Mouse (Mus musculus): ENCODE results near the gene Fndc5. TPM values are rescaled to one million over a fixed set of nuclear protein-coding genes. Genes with fewer than 3 reads are reported as not detected.

Fndc5 gene
- polyA plus RNA-seq, 1 experiment from 2014 or later, result 15.4 TPM

DNA sequence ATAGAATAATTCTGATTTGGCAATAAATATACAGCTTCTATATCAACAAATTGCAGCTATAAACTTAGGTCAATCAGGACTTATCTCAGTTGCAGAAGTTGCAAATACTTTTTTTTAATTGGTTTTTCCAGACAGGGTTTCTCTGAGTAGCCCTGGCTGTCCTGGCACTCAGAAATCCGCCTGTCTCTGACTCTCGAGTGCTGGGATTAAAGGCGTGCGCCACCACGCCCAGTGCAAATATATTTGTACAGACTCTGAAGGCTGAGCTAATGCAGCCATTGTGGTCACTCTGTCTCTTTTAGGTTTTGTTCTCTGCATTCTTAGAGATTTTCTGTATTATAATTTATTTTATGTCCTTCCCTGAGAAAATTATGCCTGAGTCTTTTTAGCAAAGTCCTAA, 20.7 kb downstream of the Fndc5 start:
- Histone ChIP-seq H3K4me2 (replicated peaks) (no peak overlapping the region), H3K36me3 (replicated peaks; ENCODE audit: control insufficient read depth, insufficient read depth) (peaks cover 50% of the 10 kb centered on the region), H3K4me3 (replicated peaks; ENCODE audit: low read length) (no peak overlapping the region), H3K27me3 (ENCODE audit: control insufficient read depth, insufficient read depth, low read length) (no peaks in the 10 kb centered on the region), H3K9ac (no peak overlapping the region), H3K9me3 (ENCODE audit: control insufficient read depth, low read length) (no peaks in the 10 kb centered on the region), H3K27ac (no peak overlapping the region), H3K4me1 (replicated peaks; ENCODE audit: control insufficient read depth, insufficient read depth, low read length) (no peaks in the 10 kb centered on the region)
- ATAC-seq (ENCODE audit: low FRiP score) (no peak), DNase-seq (ENCODE audit: low spot score) (no peak)
- WGBS, result 91% methylated on average over 5 of the region's 5 CpGs

DNA sequence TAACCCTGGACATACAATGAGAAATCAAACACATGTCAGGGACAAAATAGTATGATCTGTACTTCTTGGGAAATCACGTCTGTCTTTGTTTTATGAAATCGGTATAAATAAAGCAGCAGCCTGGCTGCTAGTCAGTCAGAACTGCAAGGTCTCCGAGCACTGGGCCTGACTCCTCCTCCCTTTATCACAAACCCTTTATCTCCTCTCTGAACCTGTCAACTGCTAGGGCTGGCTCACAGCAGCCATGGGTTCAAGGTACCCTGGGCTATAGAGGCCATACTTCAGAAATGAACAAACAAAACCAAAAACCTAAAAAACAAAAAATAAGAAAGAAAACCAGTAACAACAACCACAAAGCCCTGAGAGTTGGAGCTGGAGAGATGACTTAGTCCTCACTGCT, 21.8 kb downstream of the Fndc5 start:
- ATAC-seq (ENCODE audit: low FRiP score) (no peak), DNase-seq (ENCODE audit: low spot score) (no peak)
- Histone ChIP-seq H3K27me3 (ENCODE audit: control insufficient read depth, insufficient read depth, low read length) (no peaks in the 10 kb centered on the region), H3K36me3 (replicated peaks; ENCODE audit: control insufficient read depth, insufficient read depth) (peaks cover 47% of the 10 kb centered on the region), H3K4me3 (replicated peaks; ENCODE audit: low read length) (no peak overlapping the region), H3K4me2 (replicated peaks) (no peak overlapping the region), H3K4me1 (replicated peaks; ENCODE audit: control insufficient read depth, insufficient read depth, low read length) (no peaks in the 10 kb centered on the region), H3K9me3 (ENCODE audit: control insufficient read depth, low read length) (no peaks in the 10 kb centered on the region), H3K9ac (no peak overlapping the region), H3K27ac (no peak overlapping the region)
- WGBS, result 72% methylated on average over 3 of the region's 3 CpGs

DNA sequence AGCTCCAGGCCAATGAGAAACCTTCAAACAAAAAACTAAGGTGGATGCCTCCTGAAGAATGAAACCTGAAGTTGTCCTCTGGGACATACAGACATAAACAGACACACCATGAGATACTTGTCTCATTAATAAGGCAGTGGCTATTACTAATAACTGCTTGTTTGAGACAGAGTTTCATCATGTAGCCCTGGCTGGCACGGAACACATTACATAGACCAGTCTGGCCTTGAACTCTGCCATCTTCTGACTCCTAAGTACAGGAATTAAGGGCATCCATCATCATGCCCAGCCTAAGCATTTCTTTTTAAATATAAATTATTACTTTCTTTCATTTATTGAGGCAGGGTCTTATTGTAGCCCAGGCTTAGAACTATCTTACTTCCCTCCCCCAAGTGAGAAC, 24.3 kb downstream of the Fndc5 start:
- WGBS, result 96% methylated on average over 1 of the region's 1 CpGs
- no peak overlapping the region for H3K4me2 ChIP-seq (replicated peaks)
- H3K4me3 ChIP-seq (replicated peaks; ENCODE audit: low read length), result no peak overlapping the region
- no peaks in the 10 kb centered on the region for H3K27me3 ChIP-seq (ENCODE audit: control insufficient read depth, insufficient read depth, low read length)
- no peaks in the 10 kb centered on the region for H3K4me1 ChIP-seq (replicated peaks; ENCODE audit: control insufficient read depth, insufficient read depth, low read length)
- no peak for DNase-seq (ENCODE audit: low spot score)
- H3K36me3 ChIP-seq (replicated peaks; ENCODE audit: control insufficient read depth, insufficient read depth), result peaks cover 42% of the 10 kb centered on the region
- no peak overlapping the region for H3K9ac ChIP-seq
- H3K27ac ChIP-seq, result no peak overlapping the region
- no peaks in the 10 kb centered on the region for H3K9me3 ChIP-seq (ENCODE audit: control insufficient read depth, low read length)
- no peak for ATAC-seq (ENCODE audit: low FRiP score)

DNA sequence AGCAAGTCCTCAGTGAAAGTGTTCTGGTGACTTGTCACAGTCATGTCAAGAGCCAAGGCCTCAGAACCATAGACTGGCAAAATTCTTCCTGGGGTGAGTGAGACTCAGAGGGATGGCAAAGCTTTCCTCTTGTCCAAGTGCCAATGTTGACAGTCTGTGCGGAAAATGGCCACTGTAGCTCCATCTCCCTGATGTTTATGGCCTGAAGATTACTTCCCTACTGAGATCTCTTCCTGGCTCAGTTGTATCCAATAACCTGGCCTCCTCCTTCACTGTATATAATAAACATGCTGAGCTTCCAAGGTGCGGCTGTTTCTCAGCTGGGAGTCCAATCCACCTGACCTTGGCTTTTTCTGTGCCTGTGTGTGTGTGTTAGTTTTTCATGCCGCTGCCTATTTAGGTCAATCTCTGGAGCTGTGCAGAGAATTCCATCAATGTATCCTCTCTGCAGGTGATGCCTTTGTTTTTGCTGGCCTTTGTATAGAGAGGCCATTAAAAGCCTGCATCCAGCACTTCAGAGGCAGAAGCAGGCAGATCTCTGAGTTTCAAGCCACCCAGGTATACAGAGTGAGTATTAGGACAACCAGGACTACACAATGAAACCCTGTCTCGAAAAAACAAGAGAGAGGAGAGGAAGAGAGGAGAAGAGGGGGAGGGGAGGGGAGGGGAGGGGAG, 24.9 kb downstream of the Fndc5 start:
- ATAC-seq (ENCODE audit: low FRiP score) (no peak), DNase-seq (ENCODE audit: low spot score) (no peak)
- Histone ChIP-seq H3K9me3 (ENCODE audit: control insufficient read depth, low read length) (no peaks in the 10 kb centered on the region), H3K27me3 (ENCODE audit: control insufficient read depth, insufficient read depth, low read length) (no peaks in the 10 kb centered on the region), H3K36me3 (replicated peaks; ENCODE audit: control insufficient read depth, insufficient read depth) (peaks cover 40% of the 10 kb centered on the region), H3K27ac (no peak overlapping the region), H3K4me2 (replicated peaks) (no peak overlapping the region), H3K4me1 (replicated peaks; ENCODE audit: control insufficient read depth, insufficient read depth, low read length) (no peaks in the 10 kb centered on the region), H3K9ac (no peak overlapping the region), H3K4me3 (replicated peaks; ENCODE audit: low read length) (no peak overlapping the region)
- 80% methylated on average over 4 of the region's 4 CpGs for WGBS

DNA sequence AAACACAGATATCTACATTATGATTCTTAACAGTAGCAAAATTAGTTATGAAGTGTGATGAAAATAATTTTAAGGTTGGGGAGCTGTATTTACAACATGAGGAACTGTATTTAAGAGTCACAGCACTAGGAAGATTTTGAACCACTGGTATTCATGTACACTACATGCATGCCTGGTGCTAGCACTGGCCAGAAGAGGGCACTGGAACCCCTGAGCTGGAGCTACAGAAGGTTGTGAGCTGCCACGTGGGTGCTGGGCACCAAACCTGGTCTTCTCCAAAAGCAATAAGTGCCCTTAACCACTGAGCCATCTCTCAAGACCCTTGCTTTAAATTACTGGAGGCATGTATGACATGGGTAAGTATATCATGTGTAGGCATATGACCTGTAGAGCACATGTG, 35.7 kb downstream of the Fndc5 start:
- Histone ChIP-seq H3K27ac (no peak overlapping the region), H3K4me3 (replicated peaks; ENCODE audit: low read length) (no peak overlapping the region), H3K27me3 (ENCODE audit: control insufficient read depth, insufficient read depth, low read length) (no peaks in the 10 kb centered on the region), H3K4me2 (replicated peaks) (no peak overlapping the region), H3K36me3 (replicated peaks; ENCODE audit: control insufficient read depth, insufficient read depth) (peaks cover 63% of the 10 kb centered on the region), H3K9me3 (ENCODE audit: control insufficient read depth, low read length) (no peaks in the 10 kb centered on the region), H3K4me1 (replicated peaks; ENCODE audit: control insufficient read depth, insufficient read depth, low read length) (no peaks in the 10 kb centered on the region), H3K9ac (no peak overlapping the region)
- ATAC-seq (ENCODE audit: low FRiP score) (no peak), DNase-seq (ENCODE audit: low spot score) (no peak)
- WGBS, result 62% methylated on average over 1 of the region's 1 CpGs

DNA sequence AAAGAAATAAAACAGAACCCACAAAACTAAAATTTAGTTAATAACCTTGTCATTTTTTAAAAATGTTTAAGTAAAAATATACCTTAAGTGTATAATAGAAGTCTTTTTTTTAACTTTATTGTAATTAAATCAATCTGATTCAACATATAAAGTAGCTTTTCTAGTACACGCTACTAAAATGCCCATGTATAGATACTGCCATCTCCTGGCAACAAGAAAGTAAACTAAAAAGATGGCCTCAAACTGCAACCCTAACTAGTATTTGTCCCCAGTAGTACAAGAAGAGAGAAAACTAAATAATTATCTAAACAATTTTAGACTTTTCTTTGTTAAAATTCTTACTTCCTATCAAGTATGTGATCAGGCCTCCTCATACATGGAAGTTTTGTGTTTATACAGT, 42.8 kb downstream of the Fndc5 start:
- Histone ChIP-seq H3K27ac (no peak overlapping the region), H3K9me3 (ENCODE audit: control insufficient read depth, low read length) (no peaks in the 10 kb centered on the region), H3K4me3 (replicated peaks; ENCODE audit: low read length) (no peak overlapping the region), H3K4me2 (replicated peaks) (no peak overlapping the region), H3K9ac (no peak overlapping the region), H3K27me3 (ENCODE audit: control insufficient read depth, insufficient read depth, low read length) (no peaks in the 10 kb centered on the region), H3K36me3 (replicated peaks; ENCODE audit: control insufficient read depth, insufficient read depth) (peaks cover 72% of the 10 kb centered on the region), H3K4me1 (replicated peaks; ENCODE audit: control insufficient read depth, insufficient read depth, low read length) (no peaks in the 10 kb centered on the region)
- ATAC-seq (ENCODE audit: low FRiP score) (no peak), DNase-seq (ENCODE audit: low spot score) (peak; percentile 44)
- whole genome bisulfite sequencing, result 41% methylated on average over 1 of the region's 1 CpGs

DNA sequence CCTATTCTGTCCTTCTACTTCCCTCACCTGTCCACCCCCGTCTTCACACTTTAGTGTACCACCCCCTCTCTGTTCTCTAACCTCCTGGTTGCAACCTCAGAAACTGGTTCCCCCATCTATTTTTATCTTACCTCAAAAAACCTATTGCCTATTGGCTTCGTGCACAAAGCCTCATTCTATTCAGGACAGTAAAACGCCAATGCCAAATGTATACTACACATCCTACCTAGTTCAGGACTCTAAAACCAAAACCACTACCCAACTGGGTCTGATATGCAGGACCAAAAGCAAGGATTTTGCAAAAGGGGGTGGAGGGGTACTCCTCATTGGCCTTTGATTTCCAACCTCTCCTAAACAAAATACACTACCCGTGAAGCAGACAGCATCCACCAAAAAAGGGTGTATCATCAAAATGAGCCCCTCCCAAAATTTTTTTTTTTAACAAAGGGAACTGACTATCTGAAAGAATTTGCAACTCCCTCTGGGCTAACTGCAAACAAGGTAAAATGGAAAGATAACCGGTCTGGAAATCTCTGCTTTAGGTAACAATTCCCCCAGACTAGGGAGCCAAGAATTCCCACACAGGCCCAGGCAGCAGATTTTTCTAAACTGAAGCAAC, 51.4 kb downstream of the Fndc5 start:
- H3K4me1 ChIP-seq (replicated peaks; ENCODE audit: control insufficient read depth, insufficient read depth, low read length), result peaks cover 23% of the 10 kb centered on the region
- no peak for ATAC-seq (ENCODE audit: low FRiP score)
- peak overlapping the region; percentile 83 for H3K4me3 ChIP-seq (replicated peaks; ENCODE audit: low read length)
- peak overlapping the region; percentile 79 for H3K9ac ChIP-seq
- H3K27me3 ChIP-seq (ENCODE audit: control insufficient read depth, insufficient read depth, low read length), result no peaks in the 10 kb centered on the region
- 45% methylated on average over 5 of the region's 5 CpGs for WGBS
- peak overlapping the region; percentile 72 for H3K4me2 ChIP-seq (replicated peaks)
- no peaks in the 10 kb centered on the region for H3K9me3 ChIP-seq (ENCODE audit: control insufficient read depth, low read length)
- DNase-seq (ENCODE audit: low spot score), result no peak
- peaks cover 4% of the 10 kb centered on the region for H3K36me3 ChIP-seq (replicated peaks; ENCODE audit: control insufficient read depth, insufficient read depth)
- no peak overlapping the region for H3K27ac ChIP-seq

DNA sequence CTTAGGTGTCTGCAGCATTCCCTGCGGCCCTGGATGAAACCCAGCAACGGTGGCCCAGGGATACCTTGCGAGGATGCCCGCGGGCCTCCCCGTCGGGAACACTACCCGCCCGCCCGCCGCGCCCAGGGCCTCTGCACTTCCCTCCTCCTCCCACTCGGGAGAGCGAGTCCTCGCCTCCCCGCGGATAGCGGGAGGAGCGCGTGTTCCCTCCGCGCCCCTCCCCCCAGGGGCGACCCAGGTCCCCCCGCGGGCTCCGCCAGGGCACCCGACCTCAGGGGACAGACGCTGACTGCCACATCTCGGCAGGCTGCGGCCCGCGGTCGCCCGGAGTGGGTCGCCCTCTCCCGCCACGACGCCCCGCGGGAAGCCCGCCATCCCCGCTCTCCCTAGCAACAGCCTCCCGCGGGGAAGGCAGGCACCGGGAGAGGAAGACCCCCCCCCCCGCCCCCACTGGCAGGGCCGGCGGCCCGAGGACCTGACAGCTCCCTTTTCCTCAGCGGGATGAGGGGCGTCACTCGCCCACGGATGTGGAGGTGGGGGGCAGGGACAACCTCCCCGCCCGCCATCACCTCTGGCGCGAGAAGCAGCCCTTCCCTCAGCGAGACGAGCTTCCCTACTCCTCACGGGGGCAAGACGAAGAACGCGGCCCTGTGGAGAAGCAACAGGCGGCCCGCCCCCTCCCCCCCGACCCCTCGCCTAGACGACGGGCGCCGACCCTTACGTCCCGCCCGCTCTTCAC, 52.2 kb downstream of the Fndc5 start:
- ATAC-seq (ENCODE audit: low FRiP score), result peak; percentile 47
- Histone ChIP-seq H3K4me3 (replicated peaks; ENCODE audit: low read length) (peak overlapping the region; percentile 83), H3K9ac (peak overlapping the region; percentile 79), H3K36me3 (replicated peaks; ENCODE audit: control insufficient read depth, insufficient read depth) (no peaks in the 10 kb centered on the region; the same call in 1 of the 2 replicates), H3K4me1 (replicated peaks; ENCODE audit: control insufficient read depth, insufficient read depth, low read length) (peaks cover 23% of the 10 kb centered on the region), H3K4me2 (replicated peaks) (peak overlapping the region; percentile 72), H3K27ac (peak overlapping the region; percentile 78), H3K9me3 (ENCODE audit: control insufficient read depth, low read length) (no peaks in the 10 kb centered on the region), H3K27me3 (ENCODE audit: control insufficient read depth, insufficient read depth, low read length) (no peaks in the 10 kb centered on the region)
- DNase-seq (ENCODE audit: low spot score), result peak; percentile 38
- WGBS, result 1% methylated on average over 54 of the region's 74 CpGs
